Mouse (Mus musculus) frontal cortex, adult (tissue): ENCODE results near the gene Ctdnep1.

Experiments used
- ATAC-seq: cut with Nextera tagmentation; 2 replicates; pipeline ENCODE4 v1.9.2; 2017; ENCODE audit warnings: mild to moderate bottlenecking, moderate library complexity, mixed read lengths; ENCODE audit not compliant: low TSS enrichment

Ctdnep1 gene

DNA sequence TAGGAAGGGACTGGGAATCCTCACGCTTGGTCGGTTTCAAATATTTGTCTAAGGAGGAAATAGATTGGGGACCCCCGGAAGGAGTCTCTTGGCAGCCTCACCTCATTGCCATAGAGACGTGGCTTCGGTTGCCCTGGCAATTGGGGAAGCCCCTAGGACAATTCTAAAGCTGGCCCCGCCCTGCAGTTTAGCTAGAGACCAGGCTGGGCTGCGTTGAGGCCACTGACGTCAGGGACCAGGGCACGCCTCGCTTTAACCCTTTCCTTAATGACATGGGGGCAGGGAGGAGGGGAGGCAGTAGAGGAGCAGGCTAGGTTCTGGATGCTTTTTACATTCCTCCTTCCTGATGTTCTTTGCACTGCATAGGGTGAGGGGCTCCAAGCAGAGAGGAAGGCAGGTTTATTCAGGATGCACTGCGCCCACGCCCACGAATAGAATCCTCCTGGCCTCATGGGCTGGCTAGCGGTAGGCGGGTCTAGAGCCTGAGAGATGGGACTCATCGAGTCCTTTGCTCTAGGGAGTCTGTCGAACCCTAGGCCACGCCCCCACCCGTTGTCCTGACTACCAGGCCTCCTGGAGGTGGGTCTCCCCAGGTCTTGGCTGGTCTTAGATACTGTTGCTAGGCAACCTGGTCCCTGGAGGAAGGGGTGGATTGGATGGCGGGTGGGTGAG is 48.3 kb downstream of the Ctdnep1 start:
- ATAC-seq = peak; percentile 56

DNA sequence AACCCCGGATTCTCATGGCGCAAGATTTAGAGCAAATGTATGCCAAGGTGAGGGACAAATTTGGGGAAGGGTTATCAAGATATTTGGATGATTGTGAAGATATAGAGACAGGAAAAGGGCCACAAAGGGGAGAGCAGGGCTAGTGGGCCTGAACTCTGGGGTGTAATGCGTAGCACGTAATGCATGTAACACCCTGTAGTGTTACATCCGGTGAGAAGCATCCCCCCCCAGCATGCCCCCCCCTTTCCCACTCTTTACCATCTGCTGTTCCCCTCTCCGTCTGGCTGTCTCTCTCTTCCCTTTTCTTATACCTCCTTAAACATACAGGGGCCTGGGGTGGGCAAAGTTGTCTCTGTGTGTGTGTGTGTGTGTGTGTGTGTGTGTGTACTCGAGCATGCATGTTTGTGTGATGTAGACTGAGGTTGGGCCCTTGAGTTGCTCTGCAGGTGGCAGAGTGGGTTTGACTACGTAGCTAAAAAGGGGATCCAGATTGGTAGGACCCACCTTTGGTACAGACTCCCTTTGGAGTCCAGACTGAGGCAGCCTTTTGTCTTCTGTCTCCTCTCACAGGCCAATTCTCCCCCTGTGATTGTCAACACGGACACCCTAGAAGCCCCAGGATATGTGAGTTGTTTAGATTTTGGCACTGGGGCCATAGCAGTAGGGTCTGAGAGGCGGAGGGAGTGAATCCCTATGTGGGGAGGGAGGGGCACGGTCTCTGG is 49.0 kb downstream of the Ctdnep1 start:
- no peak for ATAC-seq

DNA sequence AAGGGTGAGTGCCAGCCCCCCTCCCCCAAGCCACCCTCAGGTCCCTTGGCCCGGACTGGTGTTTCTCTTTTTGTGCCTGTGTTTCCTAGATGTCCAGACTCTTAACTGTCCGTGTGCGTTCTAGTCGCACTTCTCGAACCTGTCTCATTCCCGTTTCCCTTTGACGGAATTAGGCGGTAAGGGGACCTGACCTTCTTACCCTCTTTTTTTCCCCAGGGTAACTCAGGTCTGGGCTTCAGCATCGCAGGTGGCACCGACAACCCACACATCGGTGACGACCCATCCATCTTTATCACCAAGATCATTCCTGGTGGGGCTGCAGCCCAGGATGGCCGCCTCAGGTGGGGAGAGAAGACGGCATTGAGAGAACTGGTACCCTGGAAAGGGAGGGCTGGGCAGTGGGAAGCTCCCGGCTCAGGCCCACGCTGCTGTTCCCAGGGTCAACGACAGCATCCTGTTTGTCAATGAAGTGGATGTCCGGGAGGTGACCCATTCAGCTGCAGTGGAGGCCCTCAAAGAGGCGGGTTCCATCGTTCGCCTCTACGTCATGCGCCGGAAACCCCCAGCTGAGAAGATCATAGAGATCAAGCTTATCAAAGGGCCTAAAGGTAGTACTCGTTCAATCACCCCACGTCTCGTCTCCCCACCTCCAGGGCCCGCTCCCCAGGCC is 49.8 kb downstream of the Ctdnep1 start:
- ATAC-seq = no peak

DNA sequence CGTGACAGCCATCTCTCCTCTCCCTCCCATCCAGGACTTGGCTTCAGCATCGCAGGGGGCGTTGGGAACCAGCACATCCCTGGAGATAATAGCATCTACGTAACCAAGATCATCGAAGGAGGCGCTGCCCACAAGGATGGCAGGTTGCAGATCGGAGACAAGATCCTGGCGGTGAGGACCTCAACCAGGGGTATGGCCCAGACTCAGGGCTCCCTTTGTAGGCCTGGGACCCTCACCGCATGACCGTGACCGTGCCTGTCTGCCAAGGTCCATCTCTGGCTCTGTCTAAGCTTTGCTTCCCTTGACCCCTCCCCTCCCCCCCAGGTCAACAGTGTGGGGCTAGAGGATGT is 50.3 kb downstream of the Ctdnep1 start:
- no peak for ATAC-seq

DNA sequence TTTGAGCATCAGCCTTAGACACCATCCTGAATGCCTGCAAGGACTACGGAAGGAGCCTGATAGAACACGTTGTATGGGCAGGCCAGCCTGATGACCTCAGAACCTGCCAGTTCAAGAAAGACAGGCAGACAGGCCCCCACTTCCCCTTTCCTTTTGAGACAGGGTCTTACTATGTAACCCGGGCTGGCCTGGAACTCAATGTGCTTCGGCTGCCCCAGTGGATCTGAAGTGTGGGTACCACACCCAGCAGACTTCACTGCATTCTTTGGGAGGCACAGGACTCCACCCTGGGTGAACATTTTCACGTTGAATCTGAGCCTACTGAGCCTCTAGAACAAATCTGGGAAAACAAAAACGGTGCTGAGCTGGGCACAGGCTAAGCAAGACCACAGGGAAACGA is 57.2 kb downstream of the Ctdnep1 start:
- ATAC-seq = no peak

DNA sequence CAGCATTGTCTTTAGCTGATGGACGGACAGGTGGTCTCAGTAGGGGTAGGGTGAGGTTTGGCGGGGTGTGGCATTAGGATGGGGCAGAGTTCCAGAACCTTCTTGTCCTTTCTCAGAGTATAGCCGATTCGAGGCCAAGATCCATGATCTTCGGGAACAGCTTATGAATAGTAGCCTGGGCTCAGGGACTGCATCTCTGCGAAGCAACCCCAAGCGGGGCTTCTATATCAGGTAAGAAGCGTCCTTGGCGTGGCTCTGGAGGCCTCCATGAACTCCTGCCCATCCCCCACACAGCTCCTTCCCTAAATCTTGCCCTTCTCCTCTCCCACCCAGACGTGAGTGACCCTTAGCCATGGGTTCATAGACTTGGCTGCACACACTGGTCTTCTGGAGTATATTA is 58.7 kb downstream of the Ctdnep1 start:
- no peak for ATAC-seq

DNA sequence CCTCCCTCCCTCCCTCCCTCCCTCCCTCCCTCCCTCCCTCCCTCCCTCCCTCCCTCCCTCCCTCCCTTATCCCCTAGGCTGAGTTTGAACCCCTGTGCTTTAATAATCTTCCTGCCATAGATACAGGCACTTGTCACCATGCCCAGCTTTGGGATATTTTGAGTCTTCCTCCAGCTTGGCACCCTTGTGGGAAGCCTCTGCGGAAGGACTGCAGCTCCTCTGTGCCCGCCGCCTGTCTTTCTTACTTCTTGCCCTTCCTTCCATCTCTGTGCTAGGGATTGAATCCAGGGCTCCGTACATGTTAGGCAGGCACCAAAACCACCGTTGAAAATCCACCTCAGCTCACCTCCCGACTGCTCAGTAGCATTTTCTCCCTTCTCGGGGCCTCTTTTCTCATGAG is 59.2 kb downstream of the Ctdnep1 start:
- peak; percentile 71; the same call in 1 of the 2 replicates for ATAC-seq
